Mouse (Mus musculus) spleen, adult 2 months (tissue): Measurements from ENCODE around the gene Vps11.

Experiments
- CTCF ChIP-seq: fragments of 200-500 bp; IDR thresholded peaks from 2 replicates; pipeline ENCODE4 v1.5.1; 2011; ENCODE audit warnings: mild to moderate bottlenecking, inconsistent platforms; ENCODE audit not compliant: insufficient read depth, insufficient read length, insufficient replicate concordance; ENCODE audit errors: extremely low read depth
- POLR2A ChIP-seq: fragments of 200-500 bp; IDR thresholded peaks from 2 replicates; pipeline ENCODE4 v1.6.1; 2011; ENCODE audit warnings: low read depth, low read length, inconsistent platforms

- TF ChIP-seq POLR2A (no peak), CTCF (no peak)
Measured at GRCm38 (mm10) chr9:44318076-44318825, 43.2 kb downstream of the Vps11 start.
